Mouse (Mus musculus): Measurements from ENCODE around the gene Lzts2.

Gene Lzts2

DNA sequence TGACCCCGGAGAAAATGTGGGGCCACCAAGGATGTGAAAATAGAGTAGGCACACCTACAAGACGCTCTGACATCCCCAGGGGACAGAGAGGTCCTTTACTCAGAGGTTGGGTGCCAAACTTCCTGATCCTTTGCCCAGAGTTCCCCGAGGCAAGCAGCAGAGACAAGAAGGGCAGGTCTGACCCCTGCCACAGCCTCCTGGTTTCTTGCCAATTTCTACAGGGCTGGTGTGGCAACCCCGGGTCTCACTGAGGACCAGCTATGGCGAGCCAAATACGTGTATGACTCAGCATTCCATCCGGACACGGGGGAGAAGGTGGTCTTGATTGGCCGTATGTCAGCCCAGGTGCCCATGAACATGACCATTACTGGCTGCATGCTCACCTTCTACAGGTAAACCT is 35.3 kb downstream of the Lzts2 start:
- no peak for DNase-seq (ENCODE audit: low spot score in 2 of 2)

DNA sequence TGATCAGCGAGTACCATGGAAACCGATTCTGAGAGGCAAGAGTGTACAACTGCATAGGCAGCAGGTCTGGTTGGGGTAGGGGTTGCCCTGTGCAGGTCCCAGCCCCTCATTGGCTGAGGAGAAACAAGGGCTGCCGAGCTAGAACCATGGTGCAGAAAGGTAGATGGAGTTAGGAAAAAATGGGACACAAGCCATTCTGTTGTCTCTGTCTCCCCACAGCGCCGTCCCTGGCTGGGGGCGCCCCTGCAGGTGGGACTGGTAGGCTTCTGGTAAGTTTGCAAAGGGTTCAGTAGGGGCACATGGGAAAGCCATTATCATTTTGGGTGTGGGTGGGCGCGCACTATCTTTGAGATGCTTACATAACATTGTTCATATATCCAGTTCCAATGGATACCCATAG is 39.2 kb downstream of the Lzts2 start:
- DNase-seq (ENCODE audit: low spot score in 2 of 2), result no peak

DNA sequence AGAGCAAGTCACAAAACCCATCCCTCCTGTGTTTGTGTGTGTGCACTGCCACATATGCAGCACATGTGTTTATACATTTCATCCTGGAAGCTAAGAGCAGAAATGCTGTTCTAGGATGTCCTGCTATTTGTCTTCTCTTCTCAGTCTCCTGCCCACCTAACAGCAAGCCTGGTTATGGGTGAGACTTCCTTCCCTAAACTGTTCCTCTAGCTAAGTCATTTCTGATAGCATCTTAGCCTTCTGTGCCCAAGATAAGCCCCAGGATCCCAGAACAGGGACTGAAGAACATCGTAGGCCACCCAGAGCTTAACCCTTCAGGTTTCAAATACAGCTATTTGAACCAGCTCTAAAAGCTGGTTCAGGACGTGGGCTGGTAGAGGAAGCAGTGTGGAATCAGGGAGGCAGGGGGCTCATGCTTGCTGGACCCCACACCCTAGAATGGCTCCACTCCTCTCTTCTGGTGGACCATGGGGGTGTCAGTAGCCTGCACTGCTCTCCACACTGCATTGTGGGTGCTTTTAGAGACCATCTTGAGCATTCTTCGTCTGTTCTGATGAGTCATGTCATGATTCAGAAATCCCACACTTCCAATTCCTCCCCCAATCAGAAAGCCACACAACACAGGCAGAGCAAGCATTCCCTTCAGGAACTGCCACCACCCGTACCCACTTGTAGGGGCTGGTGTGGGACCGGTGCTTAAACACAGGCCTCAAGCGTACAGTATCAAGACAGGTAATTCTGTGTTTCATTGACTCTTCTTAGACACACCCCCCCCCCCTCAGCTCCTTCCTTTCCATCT is 40.9 kb downstream of the Lzts2 start:
- DNase-seq (ENCODE audit: low spot score in 2 of 2), result no peak

- no peak for DNase-seq (ENCODE audit: low spot score in 2 of 2)
Measured at GRCm38 (mm10) chr19:45056364-45056763, 42.1 kb downstream of the Lzts2 start.

- DNase-seq (ENCODE audit: low spot score in 2 of 2), result no peak
Measured at GRCm38 (mm10) chr19:45056908-45057698, 42.9 kb downstream of the Lzts2 start.

DNA sequence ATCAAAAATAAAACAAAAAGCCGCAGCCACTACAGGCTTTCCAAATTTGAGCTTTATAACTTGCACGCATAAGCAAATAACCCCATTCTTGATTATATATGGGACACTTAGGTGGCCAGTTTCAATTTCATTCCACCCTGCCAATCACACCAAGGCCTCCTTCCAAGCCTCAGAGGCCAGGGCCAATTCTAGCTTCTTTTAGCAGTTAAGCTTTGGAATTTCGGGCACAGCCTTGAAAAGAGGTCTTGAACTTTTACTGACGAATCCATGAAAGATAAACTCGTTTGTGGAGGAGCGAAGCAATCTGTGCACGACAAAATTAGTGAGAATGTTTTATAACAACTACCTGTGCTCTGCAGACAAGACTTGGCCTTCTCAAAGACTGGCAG is 43.5 kb downstream of the Lzts2 start:
- DNase-seq (ENCODE audit: low spot score in 2 of 2), result no peak

DNA sequence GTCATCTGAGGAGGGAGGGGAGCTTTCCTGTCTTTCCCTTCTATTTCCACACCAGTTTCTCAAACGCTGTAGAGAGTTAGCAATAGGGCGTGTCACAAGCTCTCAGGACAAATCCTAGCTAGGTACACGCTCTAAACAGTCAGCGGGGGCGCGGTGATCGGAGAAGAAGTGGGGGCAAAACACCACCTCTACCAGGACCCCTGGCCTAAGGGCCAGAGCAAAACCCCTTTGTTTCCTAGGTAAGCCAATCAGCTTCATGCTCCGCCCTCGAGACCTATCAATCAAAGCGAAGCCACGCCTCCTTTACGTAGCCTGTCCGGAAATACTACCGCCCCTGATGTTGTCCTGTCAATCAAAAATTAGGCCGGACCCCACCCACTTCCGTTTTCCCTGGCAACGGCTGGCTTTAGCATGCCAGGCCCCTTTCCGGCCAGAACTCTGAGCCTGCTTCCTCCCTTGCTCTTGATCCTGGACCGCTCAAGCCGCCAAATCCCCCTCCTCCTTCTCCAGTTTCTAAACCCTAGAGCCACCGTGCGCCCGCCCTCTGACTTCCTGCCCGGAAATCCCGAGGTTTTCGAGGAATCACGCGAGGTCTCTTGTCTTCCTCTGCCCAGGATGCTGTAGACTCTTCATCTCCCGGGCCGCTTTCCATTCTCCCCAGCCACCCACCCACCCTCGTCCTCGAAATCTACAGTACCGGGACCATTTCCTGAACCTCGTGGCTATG is 44.1 kb downstream of the Lzts2 start:
- DNase-seq (ENCODE audit: low spot score in 2 of 2), result peak; percentile 89 to 94

DNA sequence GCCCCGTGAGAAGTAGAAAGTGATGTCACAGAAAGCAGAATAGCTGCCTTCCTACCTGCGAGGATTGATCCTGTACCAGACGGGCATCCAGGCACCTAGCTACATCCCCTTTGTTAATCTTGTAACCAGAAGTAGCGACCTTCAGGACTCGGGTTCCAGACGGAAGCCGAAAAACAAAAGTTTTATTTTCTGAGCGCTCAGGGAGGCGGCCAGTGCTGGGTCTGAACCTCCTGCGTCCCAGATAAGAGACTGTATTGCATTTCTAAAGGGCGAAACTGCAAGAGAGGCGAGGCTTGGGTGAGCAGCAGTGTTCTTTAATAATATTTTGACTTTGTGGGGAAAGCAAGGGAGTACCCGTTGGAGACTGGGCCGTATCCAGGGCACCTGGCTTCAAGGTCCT is 44.6 kb downstream of the Lzts2 start:
- no peak for DNase-seq (ENCODE audit: low spot score in 2 of 2)

DNA sequence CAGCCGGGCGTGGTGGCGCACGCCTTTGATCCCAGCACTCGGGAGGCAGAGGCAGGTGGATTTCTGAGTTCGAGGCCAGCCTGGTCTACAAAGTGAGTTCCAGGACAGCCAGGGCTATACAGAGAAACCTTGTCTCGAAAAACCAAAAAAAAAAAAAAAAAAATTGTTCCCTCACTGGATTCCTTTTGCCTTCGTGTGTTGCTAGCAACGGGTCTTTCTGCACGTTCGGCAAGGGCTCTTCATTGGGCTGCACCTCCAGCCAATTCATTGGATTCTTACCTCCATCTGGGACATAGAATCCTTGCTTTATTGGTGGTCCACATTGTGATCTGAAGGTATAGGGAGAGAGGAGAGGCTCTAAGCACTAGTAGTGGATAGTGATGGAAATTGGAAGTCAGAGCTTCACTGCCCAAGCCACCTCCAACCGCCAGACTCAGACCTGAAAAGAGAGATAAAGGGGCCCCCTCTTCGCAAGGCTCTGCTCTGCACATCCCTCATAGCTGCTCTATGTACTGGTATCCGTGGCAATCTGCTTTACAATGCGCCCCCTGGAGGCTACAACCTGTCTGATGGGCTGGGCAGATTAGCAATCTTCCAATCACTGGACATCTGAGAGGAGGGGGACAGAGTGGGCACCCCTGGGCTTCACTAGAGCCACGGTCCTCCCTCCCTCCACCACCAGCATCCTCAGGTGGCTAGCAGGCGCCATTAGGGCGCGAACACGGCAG is 49.5 kb downstream of the Lzts2 start:
- no peak for DNase-seq (ENCODE audit: low spot score in 2 of 2)

GRCm38 (mm10) chr19:45065226-45065625 is 51.0 kb downstream of the Lzts2 start:
- no peak for DNase-seq (ENCODE audit: low spot score in 2 of 2)

- no peak for DNase-seq (ENCODE audit: low spot score in 2 of 2)
Measured at GRCm38 (mm10) chr19:45067170-45067569, 53.0 kb downstream of the Lzts2 start.

GRCm38 (mm10) chr19:45067758-45068510 is 53.7 kb downstream of the Lzts2 start:
- DNase-seq (ENCODE audit: low spot score in 2 of 2), result no peak

DNA sequence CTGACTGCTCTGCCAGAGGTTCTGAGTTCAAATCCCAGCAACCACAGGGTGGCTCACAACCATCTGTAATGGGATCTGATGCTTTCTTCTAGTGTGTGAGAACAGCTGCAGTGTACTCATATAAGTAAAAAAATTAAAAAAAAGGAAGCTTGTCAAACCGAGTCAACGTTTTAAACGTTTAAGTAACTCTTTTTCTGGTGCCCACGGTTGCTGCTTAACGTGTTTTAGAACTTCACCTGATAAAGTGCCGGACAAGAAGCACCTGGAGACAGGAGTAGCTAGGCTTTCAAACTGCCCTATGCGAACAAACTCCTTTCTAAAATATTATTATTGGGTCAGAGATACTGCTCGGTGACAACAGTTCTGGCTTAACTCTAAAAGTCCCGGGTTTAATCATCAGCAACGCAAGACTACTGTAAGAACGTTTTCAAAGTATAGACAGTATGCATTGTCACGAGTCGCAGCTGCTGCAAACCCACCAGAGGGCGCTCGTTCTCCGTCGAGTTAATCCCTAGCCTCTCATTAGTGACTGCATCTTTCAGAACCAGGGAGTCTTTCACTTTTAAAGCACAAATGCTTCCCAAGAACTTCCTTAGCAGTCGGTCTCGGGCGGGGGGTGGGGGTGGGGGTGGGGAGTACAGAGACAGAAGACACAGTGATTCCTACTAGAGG is 59.8 kb downstream of the Lzts2 start:
- peak; percentile 68 to 76 for DNase-seq (ENCODE audit: low spot score in 2 of 2)

DNA sequence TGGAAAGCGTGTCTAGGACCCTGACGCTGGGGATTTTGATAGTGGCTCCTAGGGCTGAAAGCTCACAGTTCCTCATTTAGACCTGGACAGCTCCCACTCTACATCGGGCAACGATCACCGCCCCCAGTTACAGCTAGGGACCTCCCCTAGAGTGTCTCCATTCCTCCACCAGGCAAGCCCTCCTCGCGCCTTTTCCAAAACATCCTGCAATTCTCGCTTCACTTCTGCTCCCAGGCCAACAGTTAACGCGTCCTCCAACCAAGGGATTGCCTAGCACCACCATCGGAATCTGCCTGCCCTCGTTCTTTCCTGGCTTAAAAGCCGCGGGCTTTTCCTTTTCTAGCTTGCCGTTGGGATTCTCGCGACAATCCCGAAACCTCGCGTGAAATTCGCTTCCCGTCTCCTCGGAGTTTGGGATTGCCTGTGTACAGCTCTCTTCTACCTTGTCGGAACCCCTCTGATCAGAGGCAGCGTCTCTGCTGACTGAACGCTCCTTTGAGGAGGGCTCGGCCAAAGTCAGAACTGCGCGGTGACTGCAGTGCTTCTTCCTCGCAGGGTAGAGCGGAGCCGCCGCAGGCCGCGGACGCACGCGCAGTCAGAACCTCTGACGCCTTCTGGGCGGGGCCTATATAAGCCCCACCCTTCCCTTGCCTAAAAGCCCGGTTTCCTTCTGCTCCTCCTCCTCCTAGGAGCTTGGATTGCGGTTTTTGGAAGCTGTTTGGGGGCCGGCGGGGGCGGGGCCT is 60.5 kb downstream of the Lzts2 start, which contains the start of gene Kazald1:
Kazald1 (plus strand) TSS at position 662 of the 743 bp plus-strand sequence.
- peak; percentile 89 to 95 for DNase-seq (ENCODE audit: low spot score in 2 of 2)

DNA sequence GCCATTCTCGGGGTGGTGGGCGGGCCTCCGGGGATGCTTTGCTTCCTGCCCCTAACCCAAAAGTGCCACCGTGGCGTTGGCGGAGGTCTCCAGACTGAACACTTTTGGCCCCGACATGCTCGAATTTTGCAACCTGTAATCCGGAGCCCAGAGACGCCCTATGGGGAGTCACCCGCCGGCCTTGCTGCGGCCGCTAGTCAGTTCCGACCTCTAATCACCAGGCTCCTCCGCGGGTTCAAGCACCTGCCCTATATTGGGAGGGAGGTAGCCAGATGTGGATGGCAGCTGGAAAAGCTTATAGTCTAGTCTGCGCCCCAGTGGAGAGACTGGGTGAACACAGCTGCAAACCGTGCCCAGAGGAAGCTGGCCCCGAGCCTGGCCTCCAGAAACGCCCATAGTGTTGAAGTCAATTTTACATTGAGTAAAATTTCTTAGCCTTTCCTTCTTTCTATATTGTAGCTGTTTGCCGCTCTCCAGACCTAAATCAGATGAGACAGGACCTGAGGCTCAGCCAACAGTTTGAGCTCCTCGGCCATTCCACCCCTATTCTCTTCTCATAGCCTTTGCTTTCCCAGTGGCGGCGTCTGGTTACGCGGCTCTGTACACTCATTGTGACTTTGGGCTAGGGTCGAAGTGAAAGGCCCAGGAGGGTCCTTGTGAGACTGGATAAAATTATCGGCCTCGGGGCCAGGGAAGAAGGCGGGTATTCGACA is 61.3 kb downstream of the Lzts2 start:
- no peak for DNase-seq (ENCODE audit: low spot score in 2 of 2)

DNA sequence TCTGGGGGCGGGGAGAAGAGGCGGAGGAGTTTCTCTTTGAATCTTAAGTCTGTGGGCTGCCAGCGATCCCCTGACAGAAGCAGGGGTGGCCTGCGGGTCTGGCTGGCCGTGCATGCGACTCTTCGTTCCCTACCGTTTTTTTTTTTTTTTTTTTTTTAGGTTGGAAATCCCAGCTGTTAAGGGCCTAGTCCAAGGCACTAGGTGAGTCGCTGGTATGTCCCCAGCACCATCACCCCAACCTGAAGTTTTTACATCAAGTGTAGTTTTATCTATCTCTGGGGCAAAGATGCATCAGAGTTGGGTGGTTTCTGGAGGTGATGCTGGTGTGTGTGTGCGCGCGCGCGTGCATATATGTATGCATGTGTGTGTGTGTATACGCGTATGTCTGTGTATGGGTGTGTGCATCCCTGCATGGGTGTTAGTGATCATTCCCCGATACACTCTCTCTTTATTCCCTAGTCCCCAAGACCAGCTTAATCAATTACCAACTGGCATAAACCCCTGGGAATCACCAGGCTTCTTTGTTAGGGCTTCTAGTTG is 61.9 kb downstream of the Lzts2 start:
- DNase-seq (ENCODE audit: low spot score in 2 of 2), result no peak

Data from urinary bladder, adult 18-20 months (tissue).